Mouse (Mus musculus) erythroblast, embryonic 14.5 days (primary cell): ENCODE results near the gene Ttll3. TPM values are rescaled to one million over a fixed set of nuclear protein-coding genes. Genes with fewer than 3 reads are reported as not detected.

ENCODE experiments used
- H3K27me3 ChIP-seq: 2 replicates; pipeline ENCODE4 v1.6.1; 2012; ENCODE audit warnings: inconsistent platforms; ENCODE audit not compliant: control insufficient read depth
- H3K36me3 ChIP-seq: 2 replicates; pipeline ENCODE4 v1.6.1; 2012; ENCODE audit warnings: mild to moderate bottlenecking, inconsistent platforms; ENCODE audit not compliant: control insufficient read depth
- H3K4me1 ChIP-seq: 2 replicates; pipeline ENCODE4 v1.6.1; 2012; ENCODE audit warnings: inconsistent platforms; ENCODE audit not compliant: control insufficient read depth
- H3K4me3 ChIP-seq: replicated peaks from 2 replicates; pipeline ENCODE3; 2012; ENCODE audit warnings: moderate library complexity, mild to moderate bottlenecking, inconsistent platforms
- H3K9me3 ChIP-seq: 2 replicates; pipeline ENCODE4 v1.6.1; 2012; ENCODE audit warnings: low read length, inconsistent platforms, mixed read lengths; ENCODE audit not compliant: control insufficient read depth
- GATA1 ChIP-seq: IDR thresholded peaks from 2 replicates; pipeline ENCODE4 v1.6.1; 2012; ENCODE audit warnings: low read length, inconsistent platforms, mixed read lengths
- TAL1 ChIP-seq: IDR thresholded peaks from 3 replicates; pipeline ENCODE4 v1.6.1; 2012; ENCODE audit warnings: low read length, inconsistent platforms, mixed read lengths
- polyA plus RNA-seq: library from polyadenylated mRNA; stranded (reverse); fragments of >175 nt; gene quantifications from 2 replicates; pipeline ENCODE4 v1.2.3, GENCODE M21; 2012

Gene Ttll3
- polyA plus RNA-seq, 1 experiment, result 0.16 TPM

DNA sequence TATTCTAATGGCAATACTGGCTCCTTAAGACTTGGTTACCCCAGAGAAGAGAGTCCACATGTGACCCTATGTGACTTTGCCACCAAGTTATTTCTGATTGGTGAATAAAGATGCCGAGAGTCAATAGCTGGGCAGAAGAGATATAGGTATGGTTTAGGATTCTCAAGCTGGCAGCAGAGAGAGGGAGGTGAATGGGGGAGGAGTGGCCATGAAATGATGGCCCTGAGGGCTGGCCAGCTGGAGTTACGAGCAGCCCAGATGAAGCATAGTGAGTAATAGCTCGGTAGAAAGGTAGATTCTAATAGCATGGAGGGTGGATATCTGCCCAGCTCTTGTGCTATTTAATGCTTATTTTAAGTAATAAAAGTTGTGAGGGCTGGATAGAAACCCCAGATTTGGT lies 36.2 kb upstream of the Ttll3 start:
- Histone ChIP-seq H3K36me3 (no peaks in the 10 kb centered on the region), H3K27me3 (peaks cover 2% of the 10 kb centered on the region), H3K4me3 (no peak overlapping the region), H3K4me1 (no peaks in the 10 kb centered on the region), H3K9me3 (no peaks in the 10 kb centered on the region)
- TF ChIP-seq TAL1 (no peak), GATA1 (no peak)

DNA sequence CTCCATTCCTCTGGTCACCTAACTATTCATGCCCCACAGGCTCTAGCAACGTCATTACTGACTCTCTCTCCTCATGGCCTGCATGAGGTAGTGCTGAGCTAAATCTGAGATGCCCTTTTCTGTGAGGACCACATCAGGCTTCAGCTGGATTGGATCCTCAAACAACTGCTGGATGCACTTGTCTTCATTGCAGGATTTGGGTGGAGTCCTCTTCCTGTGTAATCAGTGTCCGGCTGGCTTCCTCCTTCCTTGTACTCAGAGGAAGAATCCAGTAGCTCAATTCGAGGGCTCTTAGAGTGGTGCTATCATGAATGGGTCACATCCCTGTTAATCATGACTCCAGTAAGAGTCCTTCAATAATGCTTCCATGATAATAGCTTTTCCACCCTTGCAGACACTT lies 35.4 kb upstream of the Ttll3 start:
- Histone ChIP-seq H3K9me3 (no peaks in the 10 kb centered on the region), H3K4me1 (no peaks in the 10 kb centered on the region), H3K27me3 (peaks cover 2% of the 10 kb centered on the region), H3K36me3 (no peaks in the 10 kb centered on the region), H3K4me3 (no peak overlapping the region)
- TF ChIP-seq GATA1, result no peak
- TF ChIP-seq TAL1, result no peak

DNA sequence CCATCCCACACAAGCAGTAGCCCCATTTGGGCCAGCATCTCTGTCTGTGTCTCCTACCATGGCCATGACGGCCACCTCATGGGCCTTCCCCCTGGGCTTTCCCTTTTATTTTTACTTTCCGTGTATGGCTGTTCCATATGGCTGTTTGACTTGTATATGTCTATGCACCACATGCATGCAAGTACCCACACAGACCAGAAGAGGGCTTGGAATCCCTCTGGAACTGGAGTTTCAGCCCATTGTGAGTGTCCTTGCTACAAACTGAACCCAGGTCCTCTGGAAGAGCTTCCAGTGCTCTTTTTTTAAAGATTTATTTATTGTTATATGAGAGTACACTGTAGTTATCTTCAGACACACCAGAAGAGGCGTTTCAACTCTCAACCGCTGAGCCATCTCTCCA lies 27.6 kb upstream of the Ttll3 start:
- no peak for TF ChIP-seq GATA1
- no peak for TF ChIP-seq TAL1
- Histone ChIP-seq H3K9me3 (no peaks in the 10 kb centered on the region), H3K27me3 (no peaks in the 10 kb centered on the region; the same call in 1 of the 2 replicates), H3K36me3 (peaks cover 3% of the 10 kb centered on the region; the same call in 1 of the 2 replicates), H3K4me3 (no peak overlapping the region), H3K4me1 (no peaks in the 10 kb centered on the region; the same call in 1 of the 2 replicates)

DNA sequence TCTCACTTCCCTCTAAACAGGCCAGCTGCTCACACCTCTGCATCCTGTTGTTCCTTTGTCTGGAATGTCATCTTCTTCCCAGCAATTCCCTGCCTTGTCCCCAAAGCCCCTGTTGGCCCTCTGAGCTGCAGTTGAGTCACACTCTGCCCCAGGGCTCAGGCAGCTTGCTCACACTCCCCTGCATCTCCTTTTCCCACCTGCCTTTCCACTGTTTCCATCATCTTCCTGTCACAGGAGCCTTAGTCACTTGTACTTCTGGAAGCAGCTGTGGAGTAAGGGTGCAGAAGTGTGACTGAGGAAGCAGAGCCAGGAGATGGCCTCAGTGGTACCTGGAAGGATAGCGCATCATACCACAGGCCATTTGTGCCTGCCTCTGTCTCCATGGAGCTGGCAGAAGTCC lies 26.8 kb upstream of the Ttll3 start:
- no peak overlapping the region for H3K4me3 ChIP-seq
- TF ChIP-seq GATA1 (no peak), TAL1 (no peak)
- H3K4me1 ChIP-seq, result no peaks in the 10 kb centered on the region; the same call in 1 of the 2 replicates

DNA sequence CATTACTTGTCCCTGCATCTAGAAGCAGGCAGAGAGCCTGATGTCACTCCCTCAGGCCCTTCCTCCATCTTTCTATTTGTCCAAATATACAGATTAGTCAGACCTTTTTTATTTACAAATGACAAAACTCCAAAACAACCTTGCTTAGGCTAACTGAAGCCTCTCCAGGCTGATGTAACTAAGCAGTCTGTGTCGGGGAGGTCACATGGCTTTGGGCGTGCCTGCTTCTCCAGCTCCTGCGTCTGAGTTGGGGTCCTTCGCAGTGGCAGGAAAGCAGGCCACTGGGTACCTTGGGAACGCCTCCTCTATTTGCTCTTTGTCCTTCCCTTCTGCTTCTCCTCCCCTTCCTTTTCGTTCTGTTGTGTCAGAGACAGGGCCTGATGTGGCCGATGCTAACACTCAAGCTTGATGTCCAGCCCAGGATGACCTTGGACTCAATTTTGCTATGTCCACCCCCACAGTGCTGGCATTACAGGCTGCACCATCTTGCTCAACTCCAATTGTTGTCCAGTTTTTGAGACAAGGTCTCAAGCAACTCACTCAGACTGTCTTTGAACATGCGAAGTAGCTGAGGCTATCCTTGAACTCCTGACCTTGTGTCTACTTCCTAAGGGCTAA lies 24.4 kb upstream of the Ttll3 start:
- no peaks in the 10 kb centered on the region for H3K27me3 ChIP-seq
- H3K36me3 ChIP-seq, result peaks cover 29% of the 10 kb centered on the region
- no peak overlapping the region for H3K4me3 ChIP-seq
- TF ChIP-seq GATA1, result no peak
- no peak for TF ChIP-seq TAL1
- H3K4me1 ChIP-seq, result no peaks in the 10 kb centered on the region; the same call in 1 of the 2 replicates
- H3K9me3 ChIP-seq, result no peaks in the 10 kb centered on the region

More for the DNA sequence above, 26.8 kb upstream of the Ttll3 start:
- no peaks in the 10 kb centered on the region for H3K9me3 ChIP-seq
- peaks cover 10% of the 10 kb centered on the region for H3K36me3 ChIP-seq
- H3K27me3 ChIP-seq, result no peaks in the 10 kb centered on the region; the same call in 1 of the 2 replicates

DNA sequence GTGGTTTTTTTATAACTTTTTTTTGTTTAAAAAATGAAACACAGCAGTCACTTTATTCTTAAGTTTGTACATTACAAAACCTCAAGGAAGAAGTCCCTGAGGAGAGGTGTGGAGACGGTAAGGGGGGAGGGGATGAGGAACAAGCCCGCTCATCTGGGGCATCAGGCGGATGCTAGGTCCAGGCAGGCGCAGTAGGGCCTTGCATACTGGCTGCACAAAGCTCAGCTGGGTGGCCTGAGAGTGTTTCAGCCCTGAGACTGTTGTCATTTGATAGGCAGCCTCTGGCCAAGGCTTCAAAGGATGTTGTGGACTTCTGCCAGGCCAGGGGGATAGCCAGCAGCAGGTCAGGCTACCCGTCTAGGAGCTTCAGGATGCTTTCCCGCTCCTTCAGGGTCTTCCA lies 22.4 kb upstream of the Ttll3 start:
- no peaks in the 10 kb centered on the region for H3K9me3 ChIP-seq
- no peaks in the 10 kb centered on the region; the same call in 1 of the 2 replicates for H3K4me1 ChIP-seq
- H3K4me3 ChIP-seq, result no peak overlapping the region
- H3K27me3 ChIP-seq, result no peaks in the 10 kb centered on the region
- no peak for TF ChIP-seq TAL1
- no peak for TF ChIP-seq GATA1
- H3K36me3 ChIP-seq, result peaks cover 50% of the 10 kb centered on the region

DNA sequence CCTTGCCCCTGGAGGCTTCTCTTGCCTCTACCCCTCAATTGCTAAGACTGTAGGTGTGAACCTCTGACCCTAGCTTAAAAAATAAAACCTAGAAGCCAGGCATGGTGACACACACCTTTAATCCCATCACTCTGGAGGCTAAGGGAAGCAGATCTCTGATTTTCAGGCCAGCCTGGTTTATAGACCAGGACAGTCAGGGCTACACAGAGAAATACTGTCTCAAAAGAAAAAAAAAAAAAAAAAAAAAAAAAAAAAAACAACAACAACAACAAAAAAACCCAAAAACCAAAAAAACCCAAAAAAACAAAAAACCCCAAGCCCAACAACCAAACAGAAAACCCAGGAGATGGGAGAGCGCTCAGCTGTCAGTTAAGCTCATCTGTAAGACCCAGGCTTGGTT lies 21.5 kb upstream of the Ttll3 start:
- H3K4me3 ChIP-seq, result no peak overlapping the region
- peaks cover 59% of the 10 kb centered on the region for H3K36me3 ChIP-seq
- peaks cover 6% of the 10 kb centered on the region for H3K4me1 ChIP-seq
- TF ChIP-seq TAL1, result no peak
- no peak for TF ChIP-seq GATA1
- H3K27me3 ChIP-seq, result no peaks in the 10 kb centered on the region
- no peaks in the 10 kb centered on the region for H3K9me3 ChIP-seq

DNA sequence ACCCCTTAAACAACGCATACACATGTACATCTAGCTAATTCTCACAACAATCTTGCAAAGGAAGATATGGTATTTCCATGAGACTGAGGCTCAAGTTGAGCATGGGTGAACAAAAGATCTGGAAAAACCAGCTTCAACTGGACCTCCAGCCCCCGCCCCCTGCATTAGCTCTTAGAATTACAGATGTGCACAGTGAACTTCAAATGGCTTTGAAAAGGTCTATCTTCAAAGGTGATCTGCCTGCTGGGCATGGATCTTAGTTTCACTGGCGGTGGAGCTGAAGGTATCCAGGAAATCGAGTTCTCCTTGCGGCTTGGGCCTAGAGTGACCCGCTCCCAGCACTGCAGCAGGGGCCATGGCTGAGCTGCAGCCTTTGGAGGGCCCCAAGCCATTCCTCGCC lies 20.9 kb upstream of the Ttll3 start:
- Histone ChIP-seq H3K4me1 (peaks cover 11% of the 10 kb centered on the region), H3K4me3 (no peak overlapping the region), H3K36me3 (peaks cover 64% of the 10 kb centered on the region), H3K27me3 (no peaks in the 10 kb centered on the region), H3K9me3 (no peaks in the 10 kb centered on the region)
- no peak for TF ChIP-seq TAL1
- TF ChIP-seq GATA1, result no peak

DNA sequence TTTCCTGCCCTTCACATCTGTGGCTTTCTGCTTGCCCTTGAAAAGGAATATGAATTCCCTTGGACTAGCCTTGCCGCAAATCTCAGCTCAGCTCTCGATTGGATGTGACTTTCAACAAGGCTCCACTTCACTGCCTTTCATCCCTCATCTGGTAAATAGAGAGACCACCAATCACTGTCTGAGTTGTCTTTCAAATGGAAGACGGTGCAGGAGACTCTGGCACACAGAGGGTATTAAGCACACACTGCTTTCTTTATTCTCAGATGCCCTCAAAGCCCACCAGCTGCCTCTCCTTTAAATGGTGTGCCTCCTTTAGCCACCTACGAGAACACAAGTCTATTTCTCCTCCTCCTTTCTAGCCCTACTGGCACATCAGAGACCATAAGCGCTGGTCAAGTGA lies 20.5 kb upstream of the Ttll3 start:
- Histone ChIP-seq H3K36me3 (peaks cover 69% of the 10 kb centered on the region), H3K4me1 (peaks cover 16% of the 10 kb centered on the region), H3K9me3 (no peaks in the 10 kb centered on the region), H3K27me3 (no peaks in the 10 kb centered on the region), H3K4me3 (no peak overlapping the region)
- TF ChIP-seq TAL1, result no peak
- TF ChIP-seq GATA1, result no peak
